Mouse (Mus musculus): ENCODE measurements around the gene Tspan9. TPM values are rescaled to one million over a fixed set of nuclear protein-coding genes. Genes with fewer than 3 reads are reported as not detected.

Gene Tspan9
- total and polyA plus RNA-seq, 2 experiments = 23.2 to 40.0 TPM

GRCm38 (mm10) chr6:128011781-128012180, 131.6 kb downstream of the Tspan9 start:
- no peaks in the 10 kb centered on the region for H3K4me1 ChIP-seq (ENCODE audit: control insufficient read depth, insufficient read depth, low read length)
- no peak overlapping the region for H3K27ac ChIP-seq (replicated peaks; ENCODE audit: insufficient read depth, low read depth, low read length)
- DNase-seq (ENCODE audit: extremely low read depth, low read depth, low spot score) = no peak
- H3K27me3 ChIP-seq (ENCODE audit: control insufficient read depth, insufficient read depth, low read length) = no peaks in the 10 kb centered on the region
- H3K79me2 ChIP-seq (ENCODE audit: control insufficient read depth, insufficient read depth, low read length) = 0 out of 2 replicates have a peak, but pooled peaks cover 2% of the 10 kb centered on the region
- no peak overlapping the region for H3K4me3 ChIP-seq (ENCODE audit: insufficient read depth, low read depth, low read length)
- WGBS = 82% methylated on average over 17 of the region's 17 CpGs
- H3K9ac ChIP-seq (ENCODE audit: low read depth, low read length) = no peak overlapping the region
- TF ChIP-seq CTCF (IDR thresholded peaks at IDR 0.05; ENCODE audit: low read depth, low read length) (no peak), POLR2A (IDR thresholded peaks at IDR 0.05; ENCODE audit: extremely low read depth, insufficient read depth, low read length) (no peak)
- H3K36me3 ChIP-seq (ENCODE audit: control insufficient read depth, insufficient read depth, low read length) = no peaks in the 10 kb centered on the region

DNA sequence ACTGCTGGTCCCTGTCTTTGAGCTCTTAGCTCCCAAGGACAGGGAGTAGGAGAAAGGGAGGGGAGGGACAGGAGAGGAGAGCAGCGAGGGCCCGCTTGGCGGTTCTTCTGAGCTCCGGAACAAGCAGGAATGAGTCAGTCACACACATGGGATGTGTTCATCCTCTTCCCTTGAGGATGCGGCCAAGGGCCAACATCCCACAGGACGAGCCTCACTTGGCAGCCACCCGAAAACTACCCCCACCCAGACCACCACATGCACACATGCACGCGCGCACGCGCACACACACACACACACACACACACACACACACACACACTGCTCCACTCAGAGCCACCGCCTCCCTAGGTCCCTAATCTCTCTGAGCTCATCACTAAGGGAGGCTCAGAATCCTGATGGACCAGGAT, 132.3 kb downstream of the Tspan9 start:
- DNase-seq (ENCODE audit: extremely low read depth, low read depth, low spot score) = no peak
- 77% methylated on average over 13 of the region's 13 CpGs for WGBS
- no peak overlapping the region for H3K4me3 ChIP-seq (ENCODE audit: insufficient read depth, low read depth, low read length)
- no peak overlapping the region for H3K27ac ChIP-seq (replicated peaks; ENCODE audit: insufficient read depth, low read depth, low read length)
- H3K4me1 ChIP-seq (ENCODE audit: control insufficient read depth, insufficient read depth, low read length) = no peaks in the 10 kb centered on the region
- no peaks in the 10 kb centered on the region for H3K36me3 ChIP-seq (ENCODE audit: control insufficient read depth, insufficient read depth, low read length)
- H3K27me3 ChIP-seq (ENCODE audit: control insufficient read depth, insufficient read depth, low read length) = no peaks in the 10 kb centered on the region
- TF ChIP-seq CTCF (IDR thresholded peaks at IDR 0.05; ENCODE audit: low read depth, low read length) (no peak), POLR2A (IDR thresholded peaks at IDR 0.05; ENCODE audit: extremely low read depth, insufficient read depth, low read length) (no peak)
- H3K9ac ChIP-seq (ENCODE audit: low read depth, low read length) = no peak overlapping the region
- 0 out of 2 replicates have a peak, but pooled peaks cover 2% of the 10 kb centered on the region for H3K79me2 ChIP-seq (ENCODE audit: control insufficient read depth, insufficient read depth, low read length)

DNA sequence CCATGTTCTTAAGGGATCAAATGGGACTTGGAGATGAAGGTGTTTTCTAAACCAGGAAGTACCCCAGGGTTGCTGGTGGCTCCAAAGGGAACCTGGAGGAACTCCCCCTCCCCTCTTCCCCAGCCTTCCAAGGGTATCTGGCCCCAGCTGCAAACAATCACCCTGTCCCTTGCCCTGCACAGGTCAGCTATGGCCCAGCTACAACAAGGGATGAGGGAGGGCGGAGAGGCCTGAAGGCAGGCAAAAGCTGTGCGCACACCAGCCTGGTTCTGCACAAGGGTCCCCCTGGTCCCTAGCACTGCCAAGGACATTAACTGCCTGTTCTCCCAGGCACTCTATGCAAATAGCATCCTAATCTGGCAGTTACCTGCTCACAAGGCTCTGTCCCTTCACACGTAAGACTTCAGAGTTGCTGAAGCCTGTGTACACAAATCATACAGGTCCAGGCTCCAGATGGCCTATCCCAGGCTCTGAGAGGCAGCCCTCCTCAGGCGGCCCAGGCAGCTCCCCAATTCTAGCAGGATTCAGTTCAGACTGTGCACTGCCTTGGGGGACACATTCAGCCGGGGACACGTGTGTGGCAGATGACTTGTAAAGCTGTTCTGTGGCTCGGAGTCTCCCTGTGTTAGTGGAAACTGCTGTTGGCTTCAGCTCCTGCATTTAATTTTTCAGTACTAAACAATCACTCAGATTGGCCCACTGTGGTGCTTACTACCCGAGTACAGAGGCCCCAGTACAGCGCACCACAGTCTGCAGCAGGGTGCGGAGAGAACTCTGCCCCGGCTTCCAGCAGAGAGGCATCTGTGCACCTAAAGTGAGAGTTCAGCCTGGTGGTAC, 133.0 kb downstream of the Tspan9 start:
- Histone ChIP-seq H3K9ac (ENCODE audit: low read depth, low read length) (no peak overlapping the region), H3K4me3 (ENCODE audit: insufficient read depth, low read depth, low read length) (no peak overlapping the region), H3K79me2 (ENCODE audit: control insufficient read depth, insufficient read depth, low read length) (0 out of 2 replicates have a peak, but pooled peaks cover 2% of the 10 kb centered on the region), H3K27ac (replicated peaks; ENCODE audit: insufficient read depth, low read depth, low read length) (no peak overlapping the region), H3K4me1 (ENCODE audit: control insufficient read depth, insufficient read depth, low read length) (no peaks in the 10 kb centered on the region), H3K36me3 (ENCODE audit: control insufficient read depth, insufficient read depth, low read length) (no peaks in the 10 kb centered on the region), H3K27me3 (ENCODE audit: control insufficient read depth, insufficient read depth, low read length) (no peaks in the 10 kb centered on the region)
- 93% methylated on average over 11 of the region's 11 CpGs for WGBS
- no peak for DNase-seq (ENCODE audit: extremely low read depth, low read depth, low spot score)
- no peak for TF ChIP-seq POLR2A (IDR thresholded peaks at IDR 0.05; ENCODE audit: extremely low read depth, insufficient read depth, low read length)
- TF ChIP-seq CTCF (IDR thresholded peaks at IDR 0.05; ENCODE audit: low read depth, low read length) = no peak

GRCm38 (mm10) chr6:128007982-128008562, 135.3 kb downstream of the Tspan9 start:
- 0 out of 2 replicates have a peak, but pooled peaks cover 2% of the 10 kb centered on the region for H3K79me2 ChIP-seq (ENCODE audit: control insufficient read depth, insufficient read depth, low read length)
- TF ChIP-seq CTCF (IDR thresholded peaks at IDR 0.05; ENCODE audit: low read depth, low read length) = no peak
- H3K27me3 ChIP-seq (ENCODE audit: control insufficient read depth, insufficient read depth, low read length) = no peaks in the 10 kb centered on the region
- H3K9ac ChIP-seq (ENCODE audit: low read depth, low read length) = no peak overlapping the region
- H3K36me3 ChIP-seq (ENCODE audit: control insufficient read depth, insufficient read depth, low read length) = no peaks in the 10 kb centered on the region
- H3K4me1 ChIP-seq (ENCODE audit: control insufficient read depth, insufficient read depth, low read length) = no peaks in the 10 kb centered on the region
- 92% methylated on average over 5 of the region's 5 CpGs for WGBS
- no peak overlapping the region for H3K4me3 ChIP-seq (ENCODE audit: insufficient read depth, low read depth, low read length)
- no peak overlapping the region for H3K27ac ChIP-seq (replicated peaks; ENCODE audit: insufficient read depth, low read depth, low read length)
- no peak for DNase-seq (ENCODE audit: extremely low read depth, low read depth, low spot score)

DNA sequence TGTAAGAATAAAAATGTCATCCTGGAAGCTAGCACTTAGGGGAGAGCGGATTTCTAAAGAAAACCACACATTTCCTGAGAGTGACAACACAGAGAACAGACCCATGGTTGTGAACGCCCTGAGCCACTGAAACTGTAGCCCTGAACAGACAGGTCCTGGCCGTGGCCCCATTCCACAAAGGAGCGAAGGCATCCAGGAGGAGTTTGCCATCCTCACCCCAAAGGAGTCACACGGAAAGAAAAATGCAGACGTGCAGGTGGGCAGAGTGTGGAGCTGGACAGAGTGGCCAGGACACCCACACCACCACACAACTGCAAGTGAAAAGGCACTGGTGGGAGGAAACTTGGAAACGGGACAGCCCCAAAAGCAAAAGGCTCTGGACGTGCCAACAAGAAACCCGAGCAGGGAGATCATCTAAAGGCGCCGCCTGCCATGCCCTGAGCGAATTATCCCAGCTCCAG, 136.1 kb downstream of the Tspan9 start:
- Histone ChIP-seq H3K36me3 (ENCODE audit: control insufficient read depth, insufficient read depth, low read length) (no peaks in the 10 kb centered on the region), H3K9ac (ENCODE audit: low read depth, low read length) (no peak overlapping the region), H3K27me3 (ENCODE audit: control insufficient read depth, insufficient read depth, low read length) (no peaks in the 10 kb centered on the region), H3K4me3 (ENCODE audit: insufficient read depth, low read depth, low read length) (no peak overlapping the region), H3K27ac (replicated peaks; ENCODE audit: insufficient read depth, low read depth, low read length) (no peak overlapping the region), H3K79me2 (ENCODE audit: control insufficient read depth, insufficient read depth, low read length) (0 out of 2 replicates have a peak, but pooled peaks cover 2% of the 10 kb centered on the region), H3K4me1 (ENCODE audit: control insufficient read depth, insufficient read depth, low read length) (no peaks in the 10 kb centered on the region)
- no peak for DNase-seq (ENCODE audit: extremely low read depth, low read depth, low spot score)
- TF ChIP-seq POLR2A (IDR thresholded peaks at IDR 0.05; ENCODE audit: extremely low read depth, insufficient read depth, low read length) (no peak), CTCF (IDR thresholded peaks at IDR 0.05; ENCODE audit: low read depth, low read length) (no peak)
- 77% methylated on average over 12 of the region's 12 CpGs for WGBS
